Mouse (Mus musculus) forebrain, embryonic 15.5 days (tissue): ENCODE measurements around the gene Whrn. TPM values are rescaled to one million over a fixed set of nuclear protein-coding genes. Genes with fewer than 3 reads are reported as not detected.

Source experiments
- ATAC-seq: fragments of 200-750 bp; cut with Nextera tagmentation; replicated peaks from 2 replicates; pipeline ENCODE4 v1.8.0; 2017; ENCODE audit warnings: mild to moderate bottlenecking, moderate TSS enrichment, moderate library complexity
- H3K27ac ChIP-seq: fragments of 300-500 bp; sonication (generic); replicated peaks from 2 replicates; pipeline ENCODE4 v1.5.1; 2015; ENCODE audit warnings: mild to moderate bottlenecking, inconsistent platforms
- H3K27me3 ChIP-seq: fragments of 300-500 bp; sonication (generic); 2 replicates; pipeline ENCODE4 v1.6.1; 2015; ENCODE audit warnings: inconsistent platforms
- H3K36me3 ChIP-seq: fragments of 300-500 bp; sonication (generic); 2 replicates; pipeline ENCODE4 v1.6.1; 2015; ENCODE audit warnings: mild to moderate bottlenecking, inconsistent platforms
- H3K4me1 ChIP-seq: fragments of 300-500 bp; sonication (generic); 2 replicates; pipeline ENCODE4 v1.6.1; 2015; ENCODE audit warnings: inconsistent platforms
- H3K4me2 ChIP-seq: fragments of 300-500 bp; sonication (generic); replicated peaks from 2 replicates; pipeline ENCODE4 v1.6.1; 2015; ENCODE audit warnings: mild to moderate bottlenecking, inconsistent platforms
- H3K4me3 ChIP-seq: fragments of 300-500 bp; sonication (generic); 2 replicates; pipeline ENCODE4 v1.5.1; 2015; ENCODE audit warnings: mild to moderate bottlenecking, inconsistent platforms
- H3K9ac ChIP-seq: fragments of 300-500 bp; sonication (generic); replicated peaks from 2 replicates; pipeline ENCODE4 v1.6.1; 2015; ENCODE audit warnings: mild to moderate bottlenecking, inconsistent platforms
- H3K9me3 ChIP-seq: fragments of 300-500 bp; sonication (generic); 2 replicates; pipeline ENCODE4 v1.6.1; 2016; ENCODE audit warnings: inconsistent platforms
- WGBS: fragments of 180-500 bp; shearing (Covaris S2); methylation state at CpG from one replicate; pipeline ENCODE4 v1.1.7; 2015; ENCODE audit warnings: mixed read lengths; 5-methylcytosine and 5-hydroxymethylcytosine counted together
- polyA plus RNA-seq: library from polyadenylated mRNA; unstranded; fragments of >200 nt; fragmentation: Nextera tagmentation; extraction: Ambion mirVana; gene quantifications from 2 replicates; pipeline ENCODE4 v1.2.1, GENCODE M21; 2015

The Whrn gene
- polyA plus RNA-seq, 1 experiment from 2014 or later: 7.7 TPM

DNA sequence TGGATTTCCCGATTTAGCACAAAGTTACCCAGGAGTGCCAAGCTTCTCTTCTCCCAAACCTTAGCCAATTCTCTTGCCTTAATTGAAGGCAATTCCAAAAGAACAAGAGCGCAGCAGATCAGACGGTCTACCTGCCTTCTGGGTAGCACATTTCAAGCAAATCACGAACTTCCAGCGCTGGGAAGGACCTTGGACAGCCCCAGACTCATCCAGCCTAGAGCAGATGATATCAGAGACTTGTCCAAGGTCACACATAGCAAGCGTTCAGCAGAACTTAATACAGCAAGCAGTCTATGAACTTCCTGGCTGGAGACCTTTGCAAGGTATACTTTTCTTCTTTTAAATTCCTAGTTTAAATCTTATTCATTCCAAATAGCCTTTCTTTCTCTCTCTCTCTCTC lies 4.3 kb downstream of the Whrn start:
- Histone ChIP-seq H3K4me3 (no peak overlapping the region), H3K27me3 (0 out of 2 replicates have a peak, but pooled peaks cover 8% of the 10 kb centered on the region), H3K4me2 (no peak overlapping the region), H3K9ac (no peak overlapping the region), H3K36me3 (no peaks in the 10 kb centered on the region), H3K9me3 (no peaks in the 10 kb centered on the region), H3K27ac (no peak overlapping the region), H3K4me1 (peaks cover 44% of the 10 kb centered on the region)
- no peak for ATAC-seq
- 66% methylated on average over 6 of the region's 6 CpGs for WGBS

- H3K27ac ChIP-seq: 0 out of 2 replicates have a peak overlapping the region, but pooled peaks have one; percentile 21
These were observed 5.6 kb downstream of the Whrn start for GRCm38 (mm10) chr4:63490146-63490545.

GRCm38 (mm10) chr4:63489676-63490075 lies 6.1 kb downstream of the Whrn start:
- no peak overlapping the region for H3K27ac ChIP-seq
- 0 out of 2 replicates have a peak, but pooled peaks cover 3% of the 10 kb centered on the region for H3K27me3 ChIP-seq
- no peak overlapping the region for H3K9ac ChIP-seq
- H3K36me3 ChIP-seq: no peaks in the 10 kb centered on the region
- no peaks in the 10 kb centered on the region for H3K9me3 ChIP-seq
- H3K4me3 ChIP-seq: no peak overlapping the region
- 36% methylated on average over 10 of the region's 10 CpGs for WGBS
- peaks cover 30% of the 10 kb centered on the region for H3K4me1 ChIP-seq
- ATAC-seq: no peak
- no peak overlapping the region for H3K4me2 ChIP-seq

More at GRCm38 (mm10) chr4:63490146-63490545, 5.6 kb downstream of the Whrn start:
- no peaks in the 10 kb centered on the region for H3K9me3 ChIP-seq
- H3K4me1 ChIP-seq: peaks cover 35% of the 10 kb centered on the region
- WGBS: 19% methylated on average over 3 of the region's 3 CpGs
- H3K4me2 ChIP-seq: no peak overlapping the region
- no peak overlapping the region for H3K9ac ChIP-seq
- no peak overlapping the region for H3K4me3 ChIP-seq
- no peak for ATAC-seq
- H3K27me3 ChIP-seq: 0 out of 2 replicates have a peak, but pooled peaks cover 8% of the 10 kb centered on the region
- H3K36me3 ChIP-seq: no peaks in the 10 kb centered on the region

DNA sequence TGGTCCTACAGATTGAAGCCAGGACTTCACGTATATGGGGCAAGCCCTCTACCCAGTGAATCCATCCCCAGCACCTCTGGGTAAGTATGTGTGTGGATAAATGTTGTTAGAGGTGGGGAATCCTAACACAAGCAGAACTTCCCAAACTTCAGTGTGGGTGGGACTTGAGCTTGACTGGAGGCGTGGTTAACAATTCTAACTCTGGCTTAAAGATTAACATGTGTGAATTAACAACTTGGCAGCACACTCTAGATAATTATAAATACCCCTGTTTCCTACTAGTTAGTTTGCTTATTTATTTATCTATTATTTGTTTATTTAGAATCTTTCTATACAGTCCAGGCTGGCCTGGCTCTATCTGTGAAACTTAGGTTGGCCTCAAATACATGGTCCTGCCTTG lies 7.9 kb downstream of the Whrn start:
- no peak for ATAC-seq
- Histone ChIP-seq H3K4me1 (peaks cover 17% of the 10 kb centered on the region), H3K27ac (no peak overlapping the region), H3K9ac (no peak overlapping the region), H3K36me3 (no peaks in the 10 kb centered on the region), H3K4me2 (no peak overlapping the region), H3K27me3 (no peaks in the 10 kb centered on the region), H3K9me3 (no peaks in the 10 kb centered on the region), H3K4me3 (no peak overlapping the region)
- 96% methylated on average over 2 of the region's 2 CpGs for WGBS

GRCm38 (mm10) chr4:63487256-63487655 lies 8.5 kb downstream of the Whrn start:
- no peaks in the 10 kb centered on the region for H3K36me3 ChIP-seq
- no peaks in the 10 kb centered on the region for H3K27me3 ChIP-seq
- H3K9ac ChIP-seq: no peak overlapping the region
- H3K27ac ChIP-seq: no peak overlapping the region
- no peak for ATAC-seq
- H3K4me1 ChIP-seq: peaks cover 13% of the 10 kb centered on the region
- H3K4me3 ChIP-seq: no peak overlapping the region
- 62% methylated on average over 6 of the region's 6 CpGs for WGBS
- H3K9me3 ChIP-seq: no peaks in the 10 kb centered on the region
- H3K4me2 ChIP-seq: no peak overlapping the region

DNA sequence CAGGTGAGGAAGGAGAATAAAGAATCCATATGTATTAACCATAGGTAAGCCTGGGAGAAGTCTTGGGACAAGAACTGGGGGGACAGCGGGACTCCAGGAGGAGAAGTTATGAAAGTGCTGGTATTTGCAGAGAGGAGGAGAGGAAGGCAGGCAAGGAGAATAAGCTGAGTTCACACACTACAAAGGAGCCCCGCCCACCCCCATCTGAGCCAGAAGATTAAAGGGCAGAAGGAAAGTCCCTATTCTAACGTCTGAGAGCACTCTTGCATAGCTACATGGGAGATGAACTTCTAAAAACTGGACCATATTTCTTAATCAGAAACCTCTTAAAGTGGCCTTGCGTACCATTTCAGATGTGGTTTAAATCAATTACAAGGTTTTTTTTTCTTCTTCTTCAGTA lies 9.3 kb downstream of the Whrn start:
- no peak overlapping the region for H3K4me3 ChIP-seq
- ATAC-seq: no peak
- 38% methylated on average over 4 of the region's 4 CpGs for WGBS
- H3K27ac ChIP-seq: no peak overlapping the region
- H3K27me3 ChIP-seq: no peaks in the 10 kb centered on the region
- peaks cover 13% of the 10 kb centered on the region for H3K4me1 ChIP-seq
- H3K36me3 ChIP-seq: no peaks in the 10 kb centered on the region
- no peaks in the 10 kb centered on the region for H3K9me3 ChIP-seq
- no peak overlapping the region for H3K9ac ChIP-seq
- no peak overlapping the region for H3K4me2 ChIP-seq

- 56% methylated on average over 7 of the region's 7 CpGs for WGBS
- no peaks in the 10 kb centered on the region for H3K9me3 ChIP-seq
These were observed 12.1 kb downstream of the Whrn start for GRCm38 (mm10) chr4:63483741-63484140.

GRCm38 (mm10) chr4:63480845-63481167 lies 15.0 kb downstream of the Whrn start:
- H3K4me1 ChIP-seq: peaks cover 6% of the 10 kb centered on the region; the same call in 1 of the 2 replicates
- H3K36me3 ChIP-seq: no peaks in the 10 kb centered on the region
- H3K27ac ChIP-seq: no peak overlapping the region
- H3K9ac ChIP-seq: no peak overlapping the region
- no peaks in the 10 kb centered on the region for H3K27me3 ChIP-seq
- no peak for ATAC-seq
- H3K4me2 ChIP-seq: no peak overlapping the region
- 52% methylated on average over 11 of the region's 11 CpGs for WGBS
- H3K4me3 ChIP-seq: no peak overlapping the region
- H3K9me3 ChIP-seq: no peaks in the 10 kb centered on the region

More at GRCm38 (mm10) chr4:63483741-63484140, 12.1 kb downstream of the Whrn start:
- Histone ChIP-seq H3K27me3 (no peaks in the 10 kb centered on the region), H3K4me1 (peaks cover 11% of the 10 kb centered on the region), H3K9ac (no peak overlapping the region), H3K4me2 (no peak overlapping the region), H3K36me3 (no peaks in the 10 kb centered on the region), H3K4me3 (no peak overlapping the region), H3K27ac (no peak overlapping the region)
- no peak for ATAC-seq

DNA sequence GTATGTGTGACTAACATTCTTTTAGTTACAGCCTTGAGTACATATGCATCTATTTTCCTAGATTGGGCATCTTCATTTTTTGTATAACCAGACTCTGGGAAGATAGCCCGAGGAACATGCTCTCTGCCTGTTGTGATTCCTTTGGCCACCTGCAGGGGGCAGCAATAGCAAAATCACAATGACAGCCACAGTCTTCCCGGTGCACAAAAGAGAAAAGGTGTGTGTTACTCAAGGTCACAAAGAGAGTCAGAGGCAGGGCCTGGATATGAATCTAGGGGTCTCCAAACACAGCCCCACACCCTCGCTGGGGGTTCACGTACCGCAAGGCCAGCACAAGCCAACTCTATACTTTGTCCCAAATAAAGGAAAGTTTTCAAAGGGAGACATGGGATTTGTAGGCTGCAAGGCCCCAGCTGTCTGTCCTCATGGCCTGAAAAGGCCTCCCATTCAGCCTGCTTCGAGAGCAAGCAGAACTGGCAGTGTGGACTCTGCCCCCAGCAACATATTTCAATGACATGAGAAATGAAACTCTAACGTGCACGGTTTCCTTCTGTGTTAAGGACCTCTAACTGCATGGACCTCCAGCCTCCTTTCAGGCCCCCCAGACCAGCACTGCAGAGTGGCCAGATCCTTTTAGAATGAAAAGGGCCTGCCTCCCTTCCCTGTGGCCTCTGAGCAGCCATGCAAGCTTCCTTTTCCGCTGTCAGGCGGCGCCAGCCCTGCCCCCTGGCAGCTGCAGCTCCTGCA lies 15.5 kb downstream of the Whrn start:
- no peak overlapping the region for H3K4me3 ChIP-seq
- no peak overlapping the region for H3K9ac ChIP-seq
- H3K27ac ChIP-seq: no peak overlapping the region
- no peak overlapping the region for H3K4me2 ChIP-seq
- H3K4me1 ChIP-seq: peaks cover 6% of the 10 kb centered on the region; the same call in 1 of the 2 replicates
- H3K27me3 ChIP-seq: no peaks in the 10 kb centered on the region
- H3K36me3 ChIP-seq: no peaks in the 10 kb centered on the region
- no peaks in the 10 kb centered on the region for H3K9me3 ChIP-seq
- 0 out of 2 replicates have a peak, but pooled peaks have one; percentile 44 for ATAC-seq
- 37% methylated on average over 11 of the region's 11 CpGs for WGBS

DNA sequence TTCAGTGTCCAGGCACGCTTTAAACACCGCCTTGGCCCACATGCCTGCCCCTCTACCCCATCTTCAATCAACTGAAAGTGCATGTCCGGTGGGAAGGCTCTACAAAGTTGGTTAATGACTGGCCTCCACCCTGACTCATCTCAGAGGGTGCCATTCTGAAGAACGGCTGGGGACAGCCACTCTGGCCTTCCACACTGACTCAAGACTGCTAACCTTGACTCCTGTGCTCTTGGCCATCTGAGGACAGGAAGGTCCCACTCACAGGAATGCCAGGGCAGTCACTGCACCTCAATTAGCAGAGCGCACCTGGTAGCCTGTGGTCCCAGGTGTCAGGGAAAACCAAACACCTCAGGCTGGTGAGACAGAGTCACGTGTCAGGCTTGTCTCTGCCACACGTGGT lies 17.8 kb downstream of the Whrn start:
- H3K36me3 ChIP-seq: no peaks in the 10 kb centered on the region
- no peak overlapping the region for H3K9ac ChIP-seq
- no peaks in the 10 kb centered on the region for H3K9me3 ChIP-seq
- no peak overlapping the region for H3K4me2 ChIP-seq
- H3K27ac ChIP-seq: no peak overlapping the region
- no peak for ATAC-seq
- H3K4me3 ChIP-seq: no peak overlapping the region
- 90% methylated on average over 7 of the region's 7 CpGs for WGBS
- H3K27me3 ChIP-seq: no peaks in the 10 kb centered on the region
- H3K4me1 ChIP-seq: peaks cover 10% of the 10 kb centered on the region

DNA sequence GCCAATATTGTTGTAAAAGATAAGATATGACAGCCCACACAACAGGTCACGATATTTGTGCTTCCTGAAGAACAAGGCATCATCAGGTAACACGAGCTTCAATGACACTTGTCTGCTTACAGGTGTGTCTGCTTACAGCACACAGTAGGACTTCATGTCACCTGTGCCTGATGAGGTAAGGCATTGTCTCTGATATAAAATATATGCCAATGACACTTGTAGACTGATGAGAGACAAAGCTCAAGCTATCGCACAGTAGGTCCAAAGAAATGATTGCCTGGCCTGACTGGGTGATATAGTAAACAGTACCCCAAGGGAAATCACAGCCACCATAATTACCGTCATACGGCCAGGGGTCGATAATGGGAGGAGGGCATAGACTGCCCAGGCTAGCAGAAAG lies 18.9 kb downstream of the Whrn start:
- H3K27ac ChIP-seq: no peak overlapping the region
- no peaks in the 10 kb centered on the region for H3K36me3 ChIP-seq
- no peak overlapping the region for H3K4me2 ChIP-seq
- 97% methylated on average over 6 of the region's 6 CpGs for WGBS
- no peak overlapping the region for H3K4me3 ChIP-seq
- no peak overlapping the region for H3K9ac ChIP-seq
- H3K4me1 ChIP-seq: peaks cover 10% of the 10 kb centered on the region
- H3K27me3 ChIP-seq: no peaks in the 10 kb centered on the region
- H3K9me3 ChIP-seq: no peaks in the 10 kb centered on the region
- ATAC-seq: no peak

GRCm38 (mm10) chr4:63475208-63475607 lies 20.6 kb downstream of the Whrn start:
- ATAC-seq: no peak
- 79% methylated on average over 3 of the region's 3 CpGs for WGBS
- H3K9me3 ChIP-seq: no peaks in the 10 kb centered on the region
- no peak overlapping the region for H3K27ac ChIP-seq
- no peak overlapping the region for H3K4me2 ChIP-seq
- H3K27me3 ChIP-seq: no peaks in the 10 kb centered on the region
- H3K36me3 ChIP-seq: no peaks in the 10 kb centered on the region
- H3K4me3 ChIP-seq: no peak overlapping the region
- peaks cover 5% of the 10 kb centered on the region for H3K4me1 ChIP-seq
- no peak overlapping the region for H3K9ac ChIP-seq

- H3K27ac ChIP-seq: no peak overlapping the region
- 14% methylated on average over 2 of the region's 2 CpGs for WGBS
- H3K4me1 ChIP-seq: peaks cover 4% of the 10 kb centered on the region
- H3K36me3 ChIP-seq: no peaks in the 10 kb centered on the region
- no peak overlapping the region for H3K4me2 ChIP-seq
- H3K9ac ChIP-seq: no peak overlapping the region
- no peak for ATAC-seq
- no peaks in the 10 kb centered on the region for H3K27me3 ChIP-seq
- H3K9me3 ChIP-seq: no peaks in the 10 kb centered on the region
- no peak overlapping the region for H3K4me3 ChIP-seq
These were observed 21.4 kb downstream of the Whrn start for GRCm38 (mm10) chr4:63474439-63474838.
